Mouse (Mus musculus): ENCODE data around the gene Mindy3. TPM values are rescaled to one million over a fixed set of nuclear protein-coding genes. Genes with fewer than 3 reads are reported as not detected.

Mindy3 gene
- total and polyA plus RNA-seq, 2 experiments from 2014 or later, result 50.9 to 51.3 TPM

GRCm38 (mm10) chr2:12354837-12355236 lies 64.4 kb downstream of the Mindy3 start:
- WGBS, result 94% methylated on average over 5 of the region's 5 CpGs
- H3K4me3 ChIP-seq (ENCODE audit: low read length), result no peak overlapping the region
- H3K9ac ChIP-seq (replicated peaks; ENCODE audit: low read length), result no peak overlapping the region
- H3K36me3 ChIP-seq (ENCODE audit: insufficient read depth, low read length), result peaks cover 15% of the 10 kb centered on the region; the same call in 1 of the 2 replicates
- TF ChIP-seq CTCF (IDR thresholded peaks at IDR 0.05; ENCODE audit: low read depth), result no peak
- ATAC-seq, result no peak
- no peak overlapping the region for H3K4me2 ChIP-seq (ENCODE audit: low read depth, low read length)
- H3K4me1 ChIP-seq (ENCODE audit: insufficient read depth, low read length), result no peaks in the 10 kb centered on the region
- no peak overlapping the region for H3K27ac ChIP-seq
- H3K9me3 ChIP-seq (ENCODE audit: low read length), result no peaks in the 10 kb centered on the region
- no peak for DNase-seq (ENCODE audit: low spot score)
- H3K27me3 ChIP-seq (ENCODE audit: insufficient read depth, low read length), result no peaks in the 10 kb centered on the region

- H3K36me3 ChIP-seq (ENCODE audit: insufficient read depth, low read length), result peaks cover 6% of the 10 kb centered on the region; the same call in 1 of the 2 replicates
- DNase-seq (ENCODE audit: low spot score) (no peak), ATAC-seq (no peak)
- no peak overlapping the region for H3K9ac ChIP-seq (replicated peaks; ENCODE audit: low read length)
- no peaks in the 10 kb centered on the region for H3K9me3 ChIP-seq (ENCODE audit: low read length)
- 85% methylated on average over 2 of the region's 2 CpGs for WGBS
- H3K4me1 ChIP-seq (ENCODE audit: insufficient read depth, low read length), result no peaks in the 10 kb centered on the region
- H3K4me2 ChIP-seq (ENCODE audit: low read depth, low read length), result no peak overlapping the region
- no peak for TF ChIP-seq CTCF (IDR thresholded peaks at IDR 0.05; ENCODE audit: low read depth)
- no peaks in the 10 kb centered on the region for H3K27me3 ChIP-seq (ENCODE audit: insufficient read depth, low read length)
- no peak overlapping the region for H3K27ac ChIP-seq
- H3K4me3 ChIP-seq (ENCODE audit: low read length), result no peak overlapping the region
Measured at GRCm38 (mm10) chr2:12348914-12349313, 70.4 kb downstream of the Mindy3 start.

GRCm38 (mm10) chr2:12331962-12332361 lies 87.3 kb downstream of the Mindy3 start:
- TF ChIP-seq CTCF (IDR thresholded peaks at IDR 0.05; ENCODE audit: low read depth), result no peak
- ATAC-seq (no peak), DNase-seq (ENCODE audit: low spot score) (no peak)
- Histone ChIP-seq H3K9ac (replicated peaks; ENCODE audit: low read length) (no peak overlapping the region), H3K9me3 (ENCODE audit: low read length) (no peaks in the 10 kb centered on the region), H3K4me3 (ENCODE audit: low read length) (no peak overlapping the region), H3K27ac (no peak overlapping the region), H3K27me3 (ENCODE audit: insufficient read depth, low read length) (no peaks in the 10 kb centered on the region), H3K36me3 (ENCODE audit: insufficient read depth, low read length) (no peaks in the 10 kb centered on the region), H3K4me1 (ENCODE audit: insufficient read depth, low read length) (0 out of 2 replicates have a peak, but pooled peaks cover 8% of the 10 kb centered on the region), H3K4me2 (ENCODE audit: low read depth, low read length) (no peak overlapping the region)
- WGBS, result 41% methylated on average over 2 of the region's 2 CpGs

GRCm38 (mm10) chr2:12329620-12330019 lies 89.7 kb downstream of the Mindy3 start:
- H3K27ac ChIP-seq, result no peak overlapping the region
- DNase-seq (ENCODE audit: low spot score) (peak; percentile 24), ATAC-seq (no peak)
- no peak for TF ChIP-seq CTCF (IDR thresholded peaks at IDR 0.05; ENCODE audit: low read depth)
- H3K9ac ChIP-seq (replicated peaks; ENCODE audit: low read length), result no peak overlapping the region
- 31% methylated on average over 2 of the region's 2 CpGs for WGBS
- no peak overlapping the region for H3K4me2 ChIP-seq (ENCODE audit: low read depth, low read length)
- no peaks in the 10 kb centered on the region for H3K27me3 ChIP-seq (ENCODE audit: insufficient read depth, low read length)
- H3K9me3 ChIP-seq (ENCODE audit: low read length), result no peaks in the 10 kb centered on the region
- H3K36me3 ChIP-seq (ENCODE audit: insufficient read depth, low read length), result no peaks in the 10 kb centered on the region
- H3K4me1 ChIP-seq (ENCODE audit: insufficient read depth, low read length), result 0 out of 2 replicates have a peak, but pooled peaks cover 8% of the 10 kb centered on the region
- no peak overlapping the region for H3K4me3 ChIP-seq (ENCODE audit: low read length)

GRCm38 (mm10) chr2:12329068-12329407 lies 90.2 kb downstream of the Mindy3 start:
- H3K4me2 ChIP-seq (ENCODE audit: low read depth, low read length), result peak overlapping the region; percentile 28

GRCm38 (mm10) chr2:12328355-12329067 lies 90.8 kb downstream of the Mindy3 start:
- WGBS, result 7% methylated on average over 8 of the region's 8 CpGs
- Histone ChIP-seq H3K4me3 (ENCODE audit: low read length) (no peak overlapping the region), H3K36me3 (ENCODE audit: insufficient read depth, low read length) (no peaks in the 10 kb centered on the region), H3K9me3 (ENCODE audit: low read length) (no peaks in the 10 kb centered on the region), H3K27ac (no peak overlapping the region), H3K4me2 (ENCODE audit: low read depth, low read length) (peak overlapping the region; percentile 28), H3K4me1 (ENCODE audit: insufficient read depth, low read length) (0 out of 2 replicates have a peak, but pooled peaks cover 8% of the 10 kb centered on the region), H3K9ac (replicated peaks; ENCODE audit: low read length) (no peak overlapping the region), H3K27me3 (ENCODE audit: insufficient read depth, low read length) (no peaks in the 10 kb centered on the region)
- no peak for TF ChIP-seq CTCF (IDR thresholded peaks at IDR 0.05; ENCODE audit: low read depth)
- peak; percentile 43 for DNase-seq (ENCODE audit: low spot score)
- peak; percentile 33 for ATAC-seq

More at GRCm38 (mm10) chr2:12329068-12329407, 90.2 kb downstream of the Mindy3 start:
- Histone ChIP-seq H3K4me1 (ENCODE audit: insufficient read depth, low read length) (0 out of 2 replicates have a peak, but pooled peaks cover 8% of the 10 kb centered on the region), H3K36me3 (ENCODE audit: insufficient read depth, low read length) (no peaks in the 10 kb centered on the region), H3K4me3 (ENCODE audit: low read length) (no peak overlapping the region), H3K9me3 (ENCODE audit: low read length) (no peaks in the 10 kb centered on the region), H3K27ac (no peak overlapping the region), H3K9ac (replicated peaks; ENCODE audit: low read length) (no peak overlapping the region), H3K27me3 (ENCODE audit: insufficient read depth, low read length) (no peaks in the 10 kb centered on the region)
- WGBS, result 8% methylated on average over 5 of the region's 5 CpGs
- ATAC-seq (no peak), DNase-seq (ENCODE audit: low spot score) (no peak)
- TF ChIP-seq CTCF (IDR thresholded peaks at IDR 0.05; ENCODE audit: low read depth), result no peak
